Mouse (Mus musculus) embryonic facial prominence, embryonic 14.5 days (tissue): ENCODE data around the gene Asb15. TPM values are rescaled to one million over a fixed set of nuclear protein-coding genes. Genes with fewer than 3 reads are reported as not detected.

ENCODE experiments used
- ATAC-seq: fragments of 200-750 bp; cut with Nextera tagmentation; 2 replicates; pipeline ENCODE4 v1.8.0; 2017; ENCODE audit warnings: low read depth, moderate number of reproducible peaks, moderate TSS enrichment
- DNase-seq: peaks from one replicate; pipeline ENCODE4 v3.0.0-alpha.2; 2015; ENCODE audit warnings: low spot score
- H3K27ac ChIP-seq: fragments of 300-500 bp; sonication (generic); replicated peaks from 2 replicates; pipeline ENCODE4 v1.5.1; 2014; ENCODE audit warnings: low read depth, mild to moderate bottlenecking, low read length, moderate library complexity
- H3K27me3 ChIP-seq: fragments of 300-500 bp; sonication (generic); replicated peaks from 2 replicates; pipeline ENCODE4 v1.6.1; 2014; ENCODE audit warnings: low read length; ENCODE audit not compliant: control insufficient read depth, insufficient read depth
- H3K36me3 ChIP-seq: fragments of 300-500 bp; sonication (generic); 2 replicates; pipeline ENCODE4 v1.6.1; 2014; ENCODE audit warnings: low read length, mixed read lengths; ENCODE audit not compliant: control insufficient read depth, insufficient read depth
- H3K4me1 ChIP-seq: fragments of 300-500 bp; sonication (generic); 2 replicates; pipeline ENCODE4 v1.6.1; 2014; ENCODE audit warnings: antibody characterized with exemption, low read length; ENCODE audit not compliant: control insufficient read depth, insufficient read depth
- H3K4me2 ChIP-seq: fragments of 300-500 bp; sonication (generic); 2 replicates; pipeline ENCODE4 v1.6.1; 2014; ENCODE audit warnings: low read depth, mild to moderate bottlenecking, low read length, moderate library complexity, mixed read lengths
- H3K4me3 ChIP-seq: fragments of 300-500 bp; sonication (generic); 2 replicates; pipeline ENCODE4 v1.5.1; 2014; ENCODE audit warnings: low read depth, mild to moderate bottlenecking, low read length
- H3K9ac ChIP-seq: fragments of 300-500 bp; sonication (generic); 2 replicates; pipeline ENCODE4 v1.6.1; 2014; ENCODE audit warnings: low read depth, mild to moderate bottlenecking, low read length, moderate library complexity, mixed read lengths
- H3K9me3 ChIP-seq: fragments of 300-500 bp; sonication (generic); 2 replicates; pipeline ENCODE4 v1.6.1; 2016; ENCODE audit warnings: low read length; ENCODE audit not compliant: control insufficient read depth
- WGBS: fragments of 180-500 bp; shearing (Covaris S2); extraction: QIAGEN DNeasy Blood & Tissue Kit; methylation state at CpG from one replicate; pipeline ENCODE4 v1.1.7; 2014; 5-methylcytosine and 5-hydroxymethylcytosine counted together
- polyA plus RNA-seq: library from polyadenylated mRNA; unstranded; fragments of >200 nt; fragmentation: Nextera tagmentation; extraction: Ambion mirVana; gene quantifications from 2 replicates; pipeline ENCODE4 v1.2.1, GENCODE M21; 2014

The Asb15 gene
- polyA plus RNA-seq, 1 experiment from 2014 or later = 0.14 TPM

GRCm38 (mm10) chr6:24597500-24597899 lies 69.6 kb downstream of the Asb15 start, which contains the start of gene Lmod2:
Gene Lmod2 (plus strand): TSS chr6:24597762.
- ATAC-seq = no peak
- Histone ChIP-seq H3K4me3 (no peak within 1 kb of the TSS), H3K9me3 (no peaks in the 10 kb centered on the region), H3K36me3 (no peaks in the 10 kb centered on the region), H3K4me2 (no peak within 1 kb of the TSS), H3K27ac (no peak within 1 kb of the TSS), H3K27me3 (no peaks in the 10 kb centered on the region), H3K4me1 (no peaks in the 10 kb centered on the region), H3K9ac (no peak within 1 kb of the TSS)
- DNase-seq = no peak
- 75% methylated on average over 10 of the region's 10 CpGs for WGBS

DNA sequence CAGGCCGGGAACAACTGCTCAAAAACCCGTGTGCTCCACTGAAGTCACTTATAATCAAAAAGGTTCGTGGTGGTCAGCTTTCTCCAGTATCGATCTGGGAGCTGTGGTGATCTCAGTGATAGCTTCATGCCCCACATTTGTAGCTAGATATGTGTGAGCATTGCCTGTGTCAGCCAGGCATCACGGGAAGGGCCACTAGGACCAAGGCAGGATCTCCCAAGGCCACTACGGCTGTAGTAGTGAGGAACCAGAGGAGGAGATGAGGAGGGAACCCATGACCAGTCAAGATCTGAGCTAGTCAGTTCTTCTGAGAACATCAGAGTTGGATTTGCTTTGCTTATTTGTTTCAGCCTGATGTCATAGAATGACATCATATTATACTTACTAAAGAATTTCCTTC lies 71.2 kb downstream of the Asb15 start:
- Histone ChIP-seq H3K9me3 (no peaks in the 10 kb centered on the region), H3K36me3 (no peaks in the 10 kb centered on the region), H3K9ac (no peak overlapping the region), H3K27ac (no peak overlapping the region), H3K4me2 (no peak overlapping the region), H3K27me3 (no peaks in the 10 kb centered on the region), H3K4me1 (no peaks in the 10 kb centered on the region), H3K4me3 (no peak overlapping the region)
- ATAC-seq (no peak), DNase-seq (no peak)
- WGBS = 90% methylated on average over 6 of the region's 6 CpGs

GRCm38 (mm10) chr6:24599639-24600038 lies 71.7 kb downstream of the Asb15 start:
- 81% methylated on average over 5 of the region's 5 CpGs for WGBS
- H3K4me2 ChIP-seq = no peak overlapping the region
- H3K9me3 ChIP-seq = no peaks in the 10 kb centered on the region
- H3K9ac ChIP-seq = no peak overlapping the region
- H3K4me1 ChIP-seq = no peaks in the 10 kb centered on the region
- DNase-seq (peak; percentile 25), ATAC-seq (peak; percentile 87)
- no peak overlapping the region for H3K4me3 ChIP-seq
- H3K27ac ChIP-seq = no peak overlapping the region
- no peaks in the 10 kb centered on the region for H3K27me3 ChIP-seq
- no peaks in the 10 kb centered on the region for H3K36me3 ChIP-seq

- WGBS = 84% methylated on average over 6 of the region's 6 CpGs
- H3K4me1 ChIP-seq = no peaks in the 10 kb centered on the region
- no peak overlapping the region for H3K4me2 ChIP-seq
- ATAC-seq (no peak), DNase-seq (no peak)
- H3K36me3 ChIP-seq = no peaks in the 10 kb centered on the region
- no peak overlapping the region for H3K27ac ChIP-seq
- H3K4me3 ChIP-seq = no peak overlapping the region
- H3K9ac ChIP-seq = no peak overlapping the region
- H3K9me3 ChIP-seq = no peaks in the 10 kb centered on the region
- H3K27me3 ChIP-seq = no peaks in the 10 kb centered on the region
Measured at GRCm38 (mm10) chr6:24600134-24600533, 72.2 kb downstream of the Asb15 start.

- Histone ChIP-seq H3K4me3 (no peak overlapping the region), H3K27ac (no peak overlapping the region), H3K9ac (no peak overlapping the region), H3K9me3 (no peaks in the 10 kb centered on the region), H3K4me1 (no peaks in the 10 kb centered on the region), H3K27me3 (no peaks in the 10 kb centered on the region), H3K4me2 (no peak overlapping the region), H3K36me3 (no peaks in the 10 kb centered on the region)
- DNase-seq (no peak), ATAC-seq (no peak)
- WGBS = 76% methylated on average over 4 of the region's 4 CpGs
Measured at GRCm38 (mm10) chr6:24600726-24601125, 72.8 kb downstream of the Asb15 start.

DNA sequence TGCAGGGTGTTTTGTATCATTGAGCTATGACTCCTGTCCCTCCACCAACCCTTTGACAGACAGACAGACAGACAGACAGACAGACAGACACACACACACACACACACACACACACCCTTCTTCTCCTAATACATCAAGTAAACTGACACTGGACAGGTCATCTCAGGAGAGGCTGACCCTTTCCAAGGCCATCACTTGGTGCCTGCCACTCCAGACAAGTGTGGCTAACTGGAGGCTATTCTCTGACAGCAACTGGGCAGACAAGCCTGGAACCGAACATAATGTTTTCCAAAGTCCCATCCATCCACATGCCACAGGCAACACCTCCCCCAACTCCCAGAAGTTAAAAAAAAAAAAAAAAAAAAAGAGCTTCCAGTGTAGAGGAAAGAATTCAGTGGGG lies 73.7 kb downstream of the Asb15 start:
- Histone ChIP-seq H3K27ac (no peak overlapping the region), H3K36me3 (no peaks in the 10 kb centered on the region), H3K27me3 (no peaks in the 10 kb centered on the region), H3K9me3 (no peaks in the 10 kb centered on the region; the same call in 1 of the 2 replicates), H3K4me2 (no peak overlapping the region), H3K4me3 (no peak overlapping the region), H3K9ac (no peak overlapping the region), H3K4me1 (no peaks in the 10 kb centered on the region)
- no peak for DNase-seq
- WGBS = 32% methylated on average over 1 of the region's 1 CpGs
- no peak for ATAC-seq

DNA sequence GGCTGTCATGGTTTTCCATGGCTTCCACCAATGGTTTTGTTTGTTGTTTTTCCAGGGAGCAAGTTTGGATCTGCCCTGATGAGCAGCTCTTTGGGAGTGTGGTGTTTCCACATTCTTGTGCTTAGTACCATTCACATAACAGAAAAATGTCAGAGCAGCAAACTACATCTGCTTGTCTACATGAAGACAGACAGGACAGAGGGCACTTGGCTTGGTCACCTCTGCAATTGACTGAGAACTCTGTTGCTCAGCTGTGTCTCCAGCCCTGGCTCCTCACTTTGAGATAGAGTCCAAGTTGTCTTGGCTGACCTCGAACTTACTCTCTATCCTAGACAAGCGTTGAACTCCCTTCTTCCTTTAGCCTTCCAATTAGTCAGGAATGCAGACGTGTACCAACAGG lies 74.4 kb downstream of the Asb15 start:
- H3K4me1 ChIP-seq = no peaks in the 10 kb centered on the region
- DNase-seq = no peak
- no peak overlapping the region for H3K4me2 ChIP-seq
- H3K27me3 ChIP-seq = no peaks in the 10 kb centered on the region
- no peaks in the 10 kb centered on the region for H3K36me3 ChIP-seq
- H3K4me3 ChIP-seq = no peak overlapping the region
- ATAC-seq = no peak
- WGBS = 68% methylated on average over 3 of the region's 3 CpGs
- no peak overlapping the region for H3K27ac ChIP-seq
- no peak overlapping the region for H3K9ac ChIP-seq
- no peaks in the 10 kb centered on the region; the same call in 1 of the 2 replicates for H3K9me3 ChIP-seq

DNA sequence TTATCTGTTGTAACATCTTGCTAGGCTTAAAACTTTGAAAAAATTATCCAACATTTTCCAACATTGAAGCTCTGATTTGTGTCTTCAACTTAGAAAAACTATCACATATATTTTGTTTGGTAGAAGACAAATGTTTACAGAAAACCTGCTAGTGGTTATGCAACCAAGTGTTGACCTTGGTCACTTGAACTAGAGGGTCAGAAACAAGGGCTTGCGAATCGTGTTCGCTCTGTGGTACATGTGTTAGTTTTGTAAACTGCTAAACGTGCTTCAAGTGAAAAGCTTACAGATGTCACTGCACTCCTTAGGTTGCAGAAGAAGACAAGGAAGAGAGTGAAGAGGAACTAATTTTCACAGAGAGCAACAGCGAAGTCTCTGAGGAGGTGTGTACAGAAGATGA lies 75.0 kb downstream of the Asb15 start:
- Histone ChIP-seq H3K27ac (no peak overlapping the region), H3K9ac (no peak overlapping the region), H3K36me3 (no peaks in the 10 kb centered on the region), H3K4me1 (no peaks in the 10 kb centered on the region), H3K4me2 (no peak overlapping the region), H3K27me3 (no peaks in the 10 kb centered on the region), H3K4me3 (no peak overlapping the region), H3K9me3 (no peaks in the 10 kb centered on the region; the same call in 1 of the 2 replicates)
- no peak for DNase-seq
- 86% methylated on average over 5 of the region's 5 CpGs for WGBS
- no peak for ATAC-seq

GRCm38 (mm10) chr6:24604289-24604688 lies 76.3 kb downstream of the Asb15 start:
- H3K4me3 ChIP-seq = no peak overlapping the region
- 93% methylated on average over 7 of the region's 7 CpGs for WGBS
- H3K9ac ChIP-seq = no peak overlapping the region
- no peaks in the 10 kb centered on the region for H3K36me3 ChIP-seq
- H3K27ac ChIP-seq = no peak overlapping the region
- no peaks in the 10 kb centered on the region for H3K4me1 ChIP-seq
- DNase-seq (no peak), ATAC-seq (no peak)
- H3K4me2 ChIP-seq = no peak overlapping the region
- H3K9me3 ChIP-seq = no peaks in the 10 kb centered on the region; the same call in 1 of the 2 replicates
- H3K27me3 ChIP-seq = no peaks in the 10 kb centered on the region
